Mouse (Mus musculus) liver, embryonic 16.5 days (tissue): ENCODE measurements around the gene Trim69. TPM values are rescaled to one million over a fixed set of nuclear protein-coding genes. Genes with fewer than 3 reads are reported as not detected.

Source experiments
- ATAC-seq: fragments of 200-750 bp; cut with Nextera tagmentation; 2 replicates; pipeline ENCODE4 v1.8.0; 2017; ENCODE audit warnings: low read depth, mild to moderate bottlenecking, moderate number of reproducible peaks, moderate library complexity
- H3K27ac ChIP-seq: fragments of 300-500 bp; sonication (generic); 2 replicates; pipeline ENCODE4 v1.5.1; 2014; ENCODE audit warnings: mild to moderate bottlenecking, low read length
- H3K27me3 ChIP-seq: fragments of 300-500 bp; sonication (generic); 2 replicates; pipeline ENCODE4 v1.6.1; 2014; ENCODE audit warnings: low read depth, low read length, mixed read lengths; ENCODE audit not compliant: control insufficient read depth, insufficient read depth
- H3K36me3 ChIP-seq: fragments of 300-500 bp; sonication (generic); 2 replicates; pipeline ENCODE4 v1.6.1; 2014; ENCODE audit warnings: mild to moderate bottlenecking; ENCODE audit not compliant: control insufficient read depth, insufficient read depth
- H3K4me1 ChIP-seq: fragments of 300-500 bp; sonication (generic); 2 replicates; pipeline ENCODE4 v1.6.1; 2014; ENCODE audit warnings: low read depth, low read length, mixed read lengths; ENCODE audit not compliant: control insufficient read depth
- H3K4me2 ChIP-seq: fragments of 300-500 bp; sonication (generic); 2 replicates; pipeline ENCODE4 v1.6.1; 2014; ENCODE audit warnings: low read depth, low read length, mixed read lengths
- H3K4me3 ChIP-seq: fragments of 300-500 bp; sonication (generic); 2 replicates; pipeline ENCODE4 v1.5.1; 2014; ENCODE audit warnings: low read depth, mild to moderate bottlenecking, low read length
- H3K9ac ChIP-seq: fragments of 300-500 bp; sonication (generic); 2 replicates; pipeline ENCODE4 v1.6.1; 2014; ENCODE audit warnings: low read depth, low read length
- H3K9me3 ChIP-seq: fragments of 300-500 bp; sonication (generic); replicated peaks from 2 replicates; pipeline ENCODE4 v1.6.1; 2016; ENCODE audit warnings: low read length; ENCODE audit not compliant: control insufficient read depth
- WGBS: fragments of 180-500 bp; shearing (Covaris S2); extraction: QIAGEN DNeasy Blood & Tissue Kit; methylation state at CpG from one replicate; pipeline ENCODE4 v1.1.7; 2014; ENCODE audit not compliant: insufficient replicate concordance; 5-methylcytosine and 5-hydroxymethylcytosine counted together
- polyA plus RNA-seq: library from polyadenylated mRNA; unstranded; fragments of >200 nt; fragmentation: Nextera tagmentation; extraction: Ambion mirVana; gene quantifications from 2 replicates; pipeline ENCODE4 v1.2.1, GENCODE M21; 2015

The Trim69 gene
- 0.05 and 0.07 TPM in 2 replicates for polyA plus RNA-seq

- no peak within 1 kb of the TSS for H3K4me3 ChIP-seq
- peaks cover 5% of the 10 kb centered on the region for H3K4me1 ChIP-seq
- no peak within 1 kb of the TSS for H3K4me2 ChIP-seq
- 37% methylated on average over 2 of the region's 2 CpGs for WGBS
- no peaks in the 10 kb centered on the region for H3K27me3 ChIP-seq
- H3K36me3 ChIP-seq = no peaks in the 10 kb centered on the region
- peak; percentile 28; the same call in 1 of the 2 replicates for ATAC-seq
- H3K9ac ChIP-seq = no peak within 1 kb of the TSS
- no peak within 1 kb of the TSS for H3K27ac ChIP-seq
- H3K9me3 ChIP-seq = no peaks in the 10 kb centered on the region
Measured at GRCm38 (mm10) chr2:122160680-122161079, at the start of gene Trim69. TSS of gene Trim69 (plus strand) at chr2:122160700.

DNA sequence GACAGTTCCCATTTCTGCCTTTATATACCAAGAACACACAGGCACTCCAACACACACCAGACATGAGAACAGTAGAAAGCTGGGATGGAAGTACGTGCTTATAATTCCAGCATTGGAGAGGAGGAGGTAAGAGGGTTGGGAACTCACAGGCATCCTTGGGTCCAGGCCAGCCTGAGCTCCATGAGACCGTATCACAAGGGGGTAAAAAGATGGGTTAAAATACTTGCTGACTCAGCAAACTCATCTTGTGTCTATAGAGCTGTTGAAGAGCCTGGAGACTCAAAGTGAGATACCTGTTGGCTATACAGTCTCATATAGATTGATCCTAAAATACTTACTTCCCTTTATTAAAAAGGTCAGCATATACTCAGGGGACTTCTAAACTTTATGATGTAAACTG, 43.6 kb upstream of the Trim69 start:
- H3K27me3 ChIP-seq = no peaks in the 10 kb centered on the region
- ATAC-seq = no peak
- peaks cover 5% of the 10 kb centered on the region for H3K36me3 ChIP-seq
- H3K4me3 ChIP-seq = no peak overlapping the region
- 75% methylated on average over 2 of the region's 2 CpGs for WGBS
- no peak overlapping the region for H3K9ac ChIP-seq
- no peak overlapping the region for H3K27ac ChIP-seq
- no peak overlapping the region for H3K4me2 ChIP-seq
- peaks cover 11% of the 10 kb centered on the region for H3K4me1 ChIP-seq
- no peaks in the 10 kb centered on the region for H3K9me3 ChIP-seq

- Histone ChIP-seq H3K4me3 (peak within 1 kb of the TSS; percentile 75), H3K27me3 (no peaks in the 10 kb centered on the region), H3K4me1 (peaks cover 11% of the 10 kb centered on the region), H3K4me2 (peak within 1 kb of the TSS; percentile 80), H3K36me3 (peaks cover 5% of the 10 kb centered on the region), H3K9me3 (no peaks in the 10 kb centered on the region), H3K27ac (peak within 1 kb of the TSS; percentile 88), H3K9ac (peak within 1 kb of the TSS; percentile 95)
- peak; percentile 100 for ATAC-seq
- WGBS = 1% methylated on average over 47 of the region's 47 CpGs
Measured at GRCm38 (mm10) chr2:122117961-122118958, 42.2 kb upstream of the Trim69 start, which contains the start of gene Spg11. TSS of gene Spg11 (minus strand) at chr2:122118386.

DNA sequence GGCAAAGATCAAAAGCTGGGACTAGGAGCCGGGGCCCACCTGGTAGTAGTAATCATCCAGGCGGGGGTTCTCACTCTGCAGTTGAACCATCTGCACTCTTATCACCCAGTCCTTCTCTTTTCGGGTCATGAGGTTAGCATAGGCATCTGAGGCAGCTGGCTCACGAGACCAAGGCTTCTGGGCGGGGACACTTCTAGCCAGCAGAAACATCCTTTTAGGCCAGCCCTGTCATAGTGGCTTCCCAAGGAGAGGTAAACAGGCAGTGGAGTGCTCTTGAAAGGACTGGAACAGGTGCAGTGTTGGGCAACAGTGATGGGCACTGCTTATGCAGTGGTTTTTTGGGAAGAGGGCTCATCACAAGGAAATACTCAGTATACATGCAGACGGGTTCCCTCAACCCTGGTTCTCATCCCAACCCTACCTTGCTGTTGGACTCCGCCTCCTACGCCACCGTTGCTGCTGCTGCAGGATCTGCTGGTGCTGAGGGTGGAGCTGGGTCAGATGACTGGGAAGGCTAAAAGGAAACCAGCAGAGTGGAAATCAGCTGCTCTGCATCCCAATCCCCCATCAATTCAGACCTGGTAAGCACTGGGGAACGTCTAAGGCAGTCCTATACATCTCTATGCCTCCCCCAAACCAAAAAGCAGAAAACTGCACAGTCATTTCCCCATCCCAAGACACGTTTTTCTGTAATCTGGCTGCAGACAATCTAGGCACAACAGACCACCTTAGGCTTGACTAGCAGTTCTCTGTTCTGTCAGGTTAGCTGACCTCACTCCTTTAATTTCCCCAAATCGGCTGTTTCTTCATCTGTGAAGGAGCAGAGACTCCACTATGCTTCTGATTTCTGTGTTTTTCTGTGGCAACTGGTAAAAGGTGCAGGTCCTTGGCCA, 34.6 kb upstream of the Trim69 start:
- Histone ChIP-seq H3K4me1 (peaks cover 15% of the 10 kb centered on the region), H3K4me2 (no peak overlapping the region), H3K9me3 (no peaks in the 10 kb centered on the region), H3K36me3 (no peaks in the 10 kb centered on the region), H3K4me3 (no peak overlapping the region), H3K27ac (no peak overlapping the region), H3K9ac (no peak overlapping the region), H3K27me3 (no peaks in the 10 kb centered on the region)
- 20% methylated on average over 12 of the region's 12 CpGs for WGBS
- peak; percentile 55 for ATAC-seq

GRCm38 (mm10) chr2:122126765-122127347, 33.6 kb upstream of the Trim69 start:
- Histone ChIP-seq H3K36me3 (no peaks in the 10 kb centered on the region), H3K9me3 (no peaks in the 10 kb centered on the region), H3K4me2 (no peak overlapping the region), H3K27me3 (no peaks in the 10 kb centered on the region), H3K4me1 (peaks cover 15% of the 10 kb centered on the region), H3K4me3 (no peak overlapping the region), H3K27ac (no peak overlapping the region), H3K9ac (no peak overlapping the region)
- no peak for ATAC-seq
- 18% methylated on average over 5 of the region's 5 CpGs for WGBS

DNA sequence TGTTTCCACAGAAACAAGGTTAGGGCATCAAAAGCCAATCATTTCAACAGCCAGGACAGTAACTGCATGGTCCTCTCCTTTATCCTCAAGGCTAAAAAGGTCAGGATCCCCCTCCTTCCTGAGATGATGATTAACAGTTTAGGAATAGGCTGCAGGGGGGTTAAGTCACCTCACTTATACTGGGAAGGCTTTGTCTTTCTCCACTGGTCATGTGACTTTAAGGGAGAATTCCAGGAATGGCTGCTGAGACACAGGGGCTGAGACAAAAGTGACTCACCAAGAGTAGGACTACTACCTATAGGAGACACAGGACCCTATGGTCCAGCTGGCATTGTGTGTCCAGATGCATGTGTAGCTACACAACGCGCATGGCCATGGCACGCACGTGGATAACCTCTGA, 32.9 kb upstream of the Trim69 start:
- Histone ChIP-seq H3K4me3 (no peak overlapping the region), H3K27ac (no peak overlapping the region), H3K36me3 (no peaks in the 10 kb centered on the region), H3K27me3 (no peaks in the 10 kb centered on the region), H3K4me1 (peaks cover 15% of the 10 kb centered on the region), H3K9me3 (no peaks in the 10 kb centered on the region), H3K9ac (no peak overlapping the region), H3K4me2 (no peak overlapping the region)
- 95% methylated on average over 4 of the region's 4 CpGs for WGBS
- ATAC-seq = no peak

DNA sequence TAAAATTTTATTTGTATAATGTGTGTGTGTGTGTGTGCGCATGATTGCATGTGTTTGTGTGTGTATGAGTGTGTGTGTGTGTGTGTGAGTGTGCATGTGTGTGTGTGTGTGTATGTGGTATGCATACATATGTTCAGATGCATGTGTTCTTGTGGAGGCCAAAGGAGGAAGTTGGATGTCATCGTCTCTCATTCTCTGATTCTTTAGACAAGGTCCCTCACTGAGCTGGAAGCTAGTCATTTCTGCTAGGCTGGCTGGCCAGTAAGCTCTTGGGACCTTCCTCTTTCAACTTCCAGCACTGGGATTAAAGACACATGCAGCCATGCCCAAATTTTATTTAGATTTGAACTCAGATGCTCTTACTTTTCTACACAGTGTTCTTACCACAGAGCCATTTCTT, 28.4 kb upstream of the Trim69 start:
- H3K9ac ChIP-seq = no peak overlapping the region
- ATAC-seq = no peak
- H3K4me3 ChIP-seq = no peak overlapping the region
- H3K27me3 ChIP-seq = no peaks in the 10 kb centered on the region
- H3K4me2 ChIP-seq = no peak overlapping the region
- H3K36me3 ChIP-seq = no peaks in the 10 kb centered on the region
- no peaks in the 10 kb centered on the region for H3K9me3 ChIP-seq
- 43% methylated on average over 2 of the region's 2 CpGs for WGBS
- H3K4me1 ChIP-seq = no peaks in the 10 kb centered on the region; the same call in 1 of the 2 replicates
- H3K27ac ChIP-seq = no peak overlapping the region

- no peak overlapping the region for H3K4me3 ChIP-seq
- no peaks in the 10 kb centered on the region for H3K36me3 ChIP-seq
- H3K4me1 ChIP-seq = peaks cover 3% of the 10 kb centered on the region
- no peak overlapping the region for H3K4me2 ChIP-seq
- no peaks in the 10 kb centered on the region for H3K9me3 ChIP-seq
- no peaks in the 10 kb centered on the region for H3K27me3 ChIP-seq
- H3K27ac ChIP-seq = no peak overlapping the region
- 46% methylated on average over 2 of the region's 2 CpGs for WGBS
- no peak overlapping the region for H3K9ac ChIP-seq
- no peak for ATAC-seq
Measured at GRCm38 (mm10) chr2:122132618-122133017, 27.9 kb upstream of the Trim69 start.
